Mouse (Mus musculus): ENCODE measurements around the gene Hps5.

The Hps5 gene

GRCm38 (mm10) chr7:46796779-46797178 lies 915 bp upstream of the Hps5 start:
- H3K27me3 ChIP-seq (ENCODE audit: insufficient read depth, low read length) = no peaks in the 10 kb centered on the region
- TF ChIP-seq POU5F1 (IDR thresholded peaks at IDR 0.05; ENCODE audit: borderline replicate concordance, low read length) (no peak), CTCF (conservative IDR thresholded peaks at IDR 0.05; ENCODE audit: low read length) (no peak), NANOG (IDR thresholded peaks at IDR 0.05; ENCODE audit: borderline replicate concordance, low read length) (no peak)
- H3K4me3 ChIP-seq (replicated peaks; ENCODE audit: low read length) = peak overlapping the region; percentile 92
- H3K36me3 ChIP-seq (ENCODE audit: insufficient read depth, low read length) = peaks cover 34% of the 10 kb centered on the region
- H3K4me1 ChIP-seq (replicated peaks; ENCODE audit: low read depth, low read length) = peaks cover 46% of the 10 kb centered on the region
- no peaks in the 10 kb centered on the region for H3K9me3 ChIP-seq (ENCODE audit: low read length)

- Histone ChIP-seq H3K9me3 (ENCODE audit: low read length) (no peaks in the 10 kb centered on the region), H3K27me3 (ENCODE audit: insufficient read depth, low read length) (no peaks in the 10 kb centered on the region), H3K4me1 (replicated peaks; ENCODE audit: low read depth, low read length) (peaks cover 43% of the 10 kb centered on the region), H3K36me3 (ENCODE audit: insufficient read depth, low read length) (peaks cover 29% of the 10 kb centered on the region), H3K4me3 (replicated peaks; ENCODE audit: low read length) (peak overlapping the region; percentile 92)
- TF ChIP-seq NANOG (IDR thresholded peaks at IDR 0.05; ENCODE audit: borderline replicate concordance, low read length) = no peak
- TF ChIP-seq POU5F1 (IDR thresholded peaks at IDR 0.05; ENCODE audit: borderline replicate concordance, low read length) = no peak
- TF ChIP-seq CTCF (conservative IDR thresholded peaks at IDR 0.05; ENCODE audit: low read length) = no peak
Measured at GRCm38 (mm10) chr7:46796206-46796679, 379 bp upstream of the Hps5 start.

GRCm38 (mm10) chr7:46793871-46794270 lies 2.0 kb downstream of the Hps5 start:
- Histone ChIP-seq H3K9me3 (ENCODE audit: low read length) (no peaks in the 10 kb centered on the region), H3K4me3 (replicated peaks; ENCODE audit: low read length) (no peak overlapping the region), H3K4me1 (replicated peaks; ENCODE audit: low read depth, low read length) (peaks cover 28% of the 10 kb centered on the region), H3K27me3 (ENCODE audit: insufficient read depth, low read length) (no peaks in the 10 kb centered on the region), H3K36me3 (ENCODE audit: insufficient read depth, low read length) (peaks cover 19% of the 10 kb centered on the region)
- TF ChIP-seq POU5F1 (IDR thresholded peaks at IDR 0.05; ENCODE audit: borderline replicate concordance, low read length) (no peak), CTCF (conservative IDR thresholded peaks at IDR 0.05; ENCODE audit: low read length) (no peak), NANOG (IDR thresholded peaks at IDR 0.05; ENCODE audit: borderline replicate concordance, low read length) (no peak)

- Histone ChIP-seq H3K27me3 (ENCODE audit: insufficient read depth, low read length) (no peaks in the 10 kb centered on the region), H3K4me3 (replicated peaks; ENCODE audit: low read length) (no peak overlapping the region), H3K9me3 (ENCODE audit: low read length) (no peaks in the 10 kb centered on the region), H3K36me3 (ENCODE audit: insufficient read depth, low read length) (peaks cover 34% of the 10 kb centered on the region), H3K4me1 (replicated peaks; ENCODE audit: low read depth, low read length) (no peaks in the 10 kb centered on the region)
- no peak for TF ChIP-seq CTCF (conservative IDR thresholded peaks at IDR 0.05; ENCODE audit: low read length)
- no peak for TF ChIP-seq NANOG (IDR thresholded peaks at IDR 0.05; ENCODE audit: borderline replicate concordance, low read length)
- no peak for TF ChIP-seq POU5F1 (IDR thresholded peaks at IDR 0.05; ENCODE audit: borderline replicate concordance, low read length)
Measured at GRCm38 (mm10) chr7:46789177-46789849, 6.6 kb downstream of the Hps5 start.

GRCm38 (mm10) chr7:46770706-46771105 lies 25.2 kb downstream of the Hps5 start:
- H3K36me3 ChIP-seq (ENCODE audit: insufficient read depth, low read length) = peaks cover 55% of the 10 kb centered on the region
- H3K27me3 ChIP-seq (ENCODE audit: insufficient read depth, low read length) = no peaks in the 10 kb centered on the region
- TF ChIP-seq POU5F1 (IDR thresholded peaks at IDR 0.05; ENCODE audit: borderline replicate concordance, low read length) = no peak
- peak; percentile 31 for TF ChIP-seq CTCF (conservative IDR thresholded peaks at IDR 0.05; ENCODE audit: low read length)
- no peak overlapping the region for H3K4me3 ChIP-seq (replicated peaks; ENCODE audit: low read length)
- H3K9me3 ChIP-seq (ENCODE audit: low read length) = no peaks in the 10 kb centered on the region
- peaks cover 24% of the 10 kb centered on the region for H3K4me1 ChIP-seq (replicated peaks; ENCODE audit: low read depth, low read length)

- no peaks in the 10 kb centered on the region for H3K9me3 ChIP-seq (ENCODE audit: low read length)
- TF ChIP-seq NANOG (IDR thresholded peaks at IDR 0.05; ENCODE audit: borderline replicate concordance, low read length) = no peak
- peak; percentile 44 for TF ChIP-seq CTCF (conservative IDR thresholded peaks at IDR 0.05; ENCODE audit: low read length)
- no peak for TF ChIP-seq POU5F1 (IDR thresholded peaks at IDR 0.05; ENCODE audit: borderline replicate concordance, low read length)
- 0 out of 2 replicates have a peak overlapping the region, but pooled peaks have one; percentile 26 for H3K4me3 ChIP-seq (replicated peaks; ENCODE audit: low read length)
- peaks cover 39% of the 10 kb centered on the region for H3K36me3 ChIP-seq (ENCODE audit: insufficient read depth, low read length)
- peaks cover 24% of the 10 kb centered on the region for H3K4me1 ChIP-seq (replicated peaks; ENCODE audit: low read depth, low read length)
- no peaks in the 10 kb centered on the region for H3K27me3 ChIP-seq (ENCODE audit: insufficient read depth, low read length)
Measured at GRCm38 (mm10) chr7:46768451-46768850, 27.4 kb downstream of the Hps5 start.

GRCm38 (mm10) chr7:46767371-46767770 lies 28.5 kb downstream of the Hps5 start:
- TF ChIP-seq NANOG (IDR thresholded peaks at IDR 0.05; ENCODE audit: borderline replicate concordance, low read length) (no peak), CTCF (conservative IDR thresholded peaks at IDR 0.05; ENCODE audit: low read length) (no peak), POU5F1 (IDR thresholded peaks at IDR 0.05; ENCODE audit: borderline replicate concordance, low read length) (no peak)
- peaks cover 43% of the 10 kb centered on the region for H3K36me3 ChIP-seq (ENCODE audit: insufficient read depth, low read length)
- H3K27me3 ChIP-seq (ENCODE audit: insufficient read depth, low read length) = no peaks in the 10 kb centered on the region
- H3K4me1 ChIP-seq (replicated peaks; ENCODE audit: low read depth, low read length) = peaks cover 24% of the 10 kb centered on the region
- no peaks in the 10 kb centered on the region for H3K9me3 ChIP-seq (ENCODE audit: low read length)
- H3K4me3 ChIP-seq (replicated peaks; ENCODE audit: low read length) = no peak overlapping the region

GRCm38 (mm10) chr7:46764672-46765071 lies 31.2 kb downstream of the Hps5 start:
- no peak for TF ChIP-seq CTCF (conservative IDR thresholded peaks at IDR 0.05; ENCODE audit: low read length)
- TF ChIP-seq POU5F1 (IDR thresholded peaks at IDR 0.05; ENCODE audit: borderline replicate concordance, low read length) = no peak
- no peak for TF ChIP-seq NANOG (IDR thresholded peaks at IDR 0.05; ENCODE audit: borderline replicate concordance, low read length)
- no peak overlapping the region for H3K4me3 ChIP-seq (replicated peaks; ENCODE audit: low read length)
- H3K36me3 ChIP-seq (ENCODE audit: insufficient read depth, low read length) = peaks cover 31% of the 10 kb centered on the region
- peaks cover 30% of the 10 kb centered on the region for H3K4me1 ChIP-seq (replicated peaks; ENCODE audit: low read depth, low read length)
- H3K27me3 ChIP-seq (ENCODE audit: insufficient read depth, low read length) = no peaks in the 10 kb centered on the region
- H3K9me3 ChIP-seq (ENCODE audit: low read length) = no peaks in the 10 kb centered on the region

GRCm38 (mm10) chr7:46762601-46763000 lies 33.3 kb downstream of the Hps5 start:
- no peaks in the 10 kb centered on the region for H3K27me3 ChIP-seq (ENCODE audit: insufficient read depth, low read length)

More at GRCm38 (mm10) chr7:46762601-46763000, 33.3 kb downstream of the Hps5 start:
- Histone ChIP-seq H3K9me3 (ENCODE audit: low read length) (no peaks in the 10 kb centered on the region), H3K36me3 (ENCODE audit: insufficient read depth, low read length) (peaks cover 23% of the 10 kb centered on the region), H3K4me3 (replicated peaks; ENCODE audit: low read length) (no peak overlapping the region), H3K4me1 (replicated peaks; ENCODE audit: low read depth, low read length) (peaks cover 20% of the 10 kb centered on the region)
- no peak for TF ChIP-seq NANOG (IDR thresholded peaks at IDR 0.05; ENCODE audit: borderline replicate concordance, low read length)
- TF ChIP-seq POU5F1 (IDR thresholded peaks at IDR 0.05; ENCODE audit: borderline replicate concordance, low read length) = no peak
- TF ChIP-seq CTCF (conservative IDR thresholded peaks at IDR 0.05; ENCODE audit: low read length) = no peak

All from E14TG2a.4 (cell line).